Mouse (Mus musculus) adrenal gland, postnatal 10 days (tissue): ENCODE results near the gene Tbx15. TPM values are rescaled to one million over a fixed set of nuclear protein-coding genes. Genes with fewer than 3 reads are reported as not detected.

Experiments used
- DNase-seq: peaks from one replicate; pipeline ENCODE4 v3.0.0; 2021; ENCODE audit warnings: mixed read lengths
- total RNA-seq, 2 experiments: library from RNA; stranded (reverse); gene quantifications; 2 replicates each; pipeline ENCODE4 v1.2.3; 2021

Gene Tbx15
- total RNA-seq, 2 experiments from 2014 or later: 1.8 to 10.8 TPM

- no peak for DNase-seq
Observed at GRCm38 (mm10) chr3:99248831-99249550, 8.8 kb downstream of the Tbx15 start.

- DNase-seq: no peak
Observed at GRCm38 (mm10) chr3:99249551-99249870, 9.3 kb downstream of the Tbx15 start.

GRCm38 (mm10) chr3:99249906-99250305 lies 9.7 kb downstream of the Tbx15 start:
- DNase-seq: no peak

GRCm38 (mm10) chr3:99251271-99252165 lies 11.3 kb downstream of the Tbx15 start:
- DNase-seq: no peak

- DNase-seq: no peak
Observed at GRCm38 (mm10) chr3:99252461-99253091, 12.4 kb downstream of the Tbx15 start.

- DNase-seq: no peak
Observed at GRCm38 (mm10) chr3:99253092-99253488, 12.9 kb downstream of the Tbx15 start.

- DNase-seq: peak; percentile 35
Observed at GRCm38 (mm10) chr3:99253497-99254451, 13.6 kb downstream of the Tbx15 start.

- DNase-seq: no peak
Observed at GRCm38 (mm10) chr3:99254559-99255151, 14.5 kb downstream of the Tbx15 start.

GRCm38 (mm10) chr3:99255411-99256365 lies 15.5 kb downstream of the Tbx15 start:
- no peak for DNase-seq

- no peak for DNase-seq
Observed at GRCm38 (mm10) chr3:99256366-99256750, 16.2 kb downstream of the Tbx15 start.

GRCm38 (mm10) chr3:99256766-99257165 lies 16.6 kb downstream of the Tbx15 start:
- DNase-seq: no peak

GRCm38 (mm10) chr3:99257586-99258577 lies 17.7 kb downstream of the Tbx15 start:
- DNase-seq: no peak

- DNase-seq: no peak
Observed at GRCm38 (mm10) chr3:99259741-99260270, 19.6 kb downstream of the Tbx15 start.

GRCm38 (mm10) chr3:99260395-99260794 lies 20.2 kb downstream of the Tbx15 start:
- no peak for DNase-seq

- DNase-seq: no peak
Observed at GRCm38 (mm10) chr3:99261371-99261791, 21.2 kb downstream of the Tbx15 start.

GRCm38 (mm10) chr3:99261986-99262385 lies 21.8 kb downstream of the Tbx15 start:
- no peak for DNase-seq

GRCm38 (mm10) chr3:99263471-99263903 lies 23.3 kb downstream of the Tbx15 start:
- DNase-seq: no peak

- DNase-seq: no peak
Observed at GRCm38 (mm10) chr3:99264695-99265094, 24.5 kb downstream of the Tbx15 start.
